Mouse (Mus musculus) spleen, adult 2 months (tissue): Measurements from ENCODE around the gene Nsun2. TPM values are rescaled to one million over a fixed set of nuclear protein-coding genes. Genes with fewer than 3 reads are reported as not detected.

Experiments used
- DNase-seq, 2 experiments: peaks; one replicate each; pipeline versions ENCODE4 v3.0.0 to v3.0.0-alpha.2; 2012 to 2021; ENCODE audit warnings: low spot score in 2 of 2, low read depth in 1 of 2
- H3K27ac ChIP-seq: fragments of 200-500 bp; 2 replicates; pipeline ENCODE4 v1.5.1; 2012; ENCODE audit warnings: low read length, inconsistent platforms; ENCODE audit not compliant: insufficient read depth
- H3K27me3 ChIP-seq: fragments of 200-500 bp; 2 replicates; pipeline ENCODE4 v1.6.1; 2012; ENCODE audit warnings: mild to moderate bottlenecking, moderate library complexity, low read length, inconsistent platforms; ENCODE audit not compliant: control insufficient read depth, insufficient read depth
- H3K36me3 ChIP-seq: fragments of 200-500 bp; 2 replicates; pipeline ENCODE4 v1.6.1; 2012; ENCODE audit warnings: mild to moderate bottlenecking, low read length, inconsistent platforms; ENCODE audit not compliant: control insufficient read depth, insufficient read depth
- H3K4me1 ChIP-seq: fragments of 200-500 bp; 2 replicates; pipeline ENCODE4 v1.6.1; 2011; ENCODE audit warnings: inconsistent platforms; ENCODE audit not compliant: control insufficient read depth, insufficient read depth, insufficient read length
- H3K4me3 ChIP-seq: fragments of 200-500 bp; 2 replicates; pipeline ENCODE4 v1.5.1; 2011; ENCODE audit warnings: mild to moderate bottlenecking, inconsistent platforms; ENCODE audit not compliant: insufficient read depth, insufficient read length; ENCODE audit errors: extremely low read depth
- CTCF ChIP-seq: fragments of 200-500 bp; IDR thresholded peaks from 2 replicates; pipeline ENCODE4 v1.5.1; 2011; ENCODE audit warnings: mild to moderate bottlenecking, inconsistent platforms; ENCODE audit not compliant: insufficient read depth, insufficient read length, insufficient replicate concordance; ENCODE audit errors: extremely low read depth
- POLR2A ChIP-seq: fragments of 200-500 bp; IDR thresholded peaks from 2 replicates; pipeline ENCODE4 v1.6.1; 2011; ENCODE audit warnings: low read depth, low read length, inconsistent platforms
- WGBS: fragments of 180-500 bp; shearing (Covaris S2); methylation state at CpG from one replicate; pipeline ENCODE4 v1.1.7; 2018; 5-methylcytosine and 5-hydroxymethylcytosine counted together
- polyA plus RNA-seq: library from polyadenylated mRNA; depleted of rRNA; stranded (reverse); fragments of >200 nt; gene quantifications from 2 replicates; pipeline ENCODE4 v1.2.3, GENCODE M21; 2012

The Nsun2 gene
- polyA plus RNA-seq, 1 experiment: 43.2 TPM

GRCm38 (mm10) chr13:69524158-69524530 lies 9.4 kb upstream of the Nsun2 start:
- TF ChIP-seq POLR2A (no peak), CTCF (no peak)
- no peak for DNase-seq
- H3K4me1 ChIP-seq: peaks cover 9% of the 10 kb centered on the region
- 92% methylated on average over 2 of the region's 2 CpGs for whole genome bisulfite sequencing
- no peak overlapping the region for H3K27ac ChIP-seq
- no peak overlapping the region for H3K4me3 ChIP-seq
- no peaks in the 10 kb centered on the region for H3K36me3 ChIP-seq
- H3K27me3 ChIP-seq: no peaks in the 10 kb centered on the region

- TF ChIP-seq CTCF (no peak), POLR2A (no peak)
- no peak for DNase-seq
- Histone ChIP-seq H3K27ac (no peak overlapping the region), H3K4me3 (no peak overlapping the region), H3K27me3 (no peaks in the 10 kb centered on the region), H3K4me1 (peaks cover 9% of the 10 kb centered on the region), H3K36me3 (no peaks in the 10 kb centered on the region)
- 81% methylated on average over 4 of the region's 4 CpGs for WGBS
Measured at GRCm38 (mm10) chr13:69525867-69526266, 7.7 kb upstream of the Nsun2 start.

DNA sequence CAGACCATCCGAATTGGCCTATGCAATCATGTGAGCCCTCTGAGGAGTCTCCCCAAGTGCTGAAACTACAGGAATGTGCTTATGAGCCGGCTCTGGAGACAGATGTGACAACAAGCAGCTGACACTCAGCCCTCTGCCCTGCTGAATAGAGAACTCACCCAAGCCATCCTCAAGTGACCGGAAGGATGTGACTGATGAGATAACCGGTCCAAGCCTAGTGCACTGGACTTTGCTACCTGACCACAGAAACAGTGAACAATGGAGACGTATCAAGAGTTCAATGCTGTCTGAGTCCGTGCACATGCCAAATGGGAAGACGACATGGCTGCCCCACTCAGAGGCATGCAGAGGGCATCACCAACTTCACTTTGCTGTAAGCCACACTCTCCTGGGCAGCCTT lies 5.0 kb upstream of the Nsun2 start:
- Histone ChIP-seq H3K4me3 (no peak overlapping the region), H3K4me1 (peaks cover 12% of the 10 kb centered on the region), H3K27ac (no peak overlapping the region), H3K27me3 (no peaks in the 10 kb centered on the region), H3K36me3 (no peaks in the 10 kb centered on the region)
- 93% methylated on average over 7 of the region's 7 CpGs for WGBS
- TF ChIP-seq POLR2A (no peak), CTCF (no peak)
- DNase-seq: no peak

- H3K27me3 ChIP-seq: no peaks in the 10 kb centered on the region
- WGBS: 86% methylated on average over 3 of the region's 3 CpGs
- no peak for DNase-seq
- H3K4me3 ChIP-seq: no peak overlapping the region
- TF ChIP-seq CTCF (no peak), POLR2A (no peak)
- peaks cover 13% of the 10 kb centered on the region for H3K4me1 ChIP-seq
- no peaks in the 10 kb centered on the region for H3K36me3 ChIP-seq
- H3K27ac ChIP-seq: no peak overlapping the region
Measured at GRCm38 (mm10) chr13:69530156-69530555, 3.4 kb upstream of the Nsun2 start.

- no peaks in the 10 kb centered on the region for H3K36me3 ChIP-seq
- H3K27me3 ChIP-seq: no peaks in the 10 kb centered on the region
- WGBS: 97% methylated on average over 6 of the region's 6 CpGs
- no peak for DNase-seq
- H3K27ac ChIP-seq: no peak overlapping the region
- H3K4me3 ChIP-seq: no peak overlapping the region
- peaks cover 13% of the 10 kb centered on the region for H3K4me1 ChIP-seq
- TF ChIP-seq POLR2A: no peak
- TF ChIP-seq CTCF: no peak
Measured at GRCm38 (mm10) chr13:69530951-69531350, 2.6 kb upstream of the Nsun2 start.

DNA sequence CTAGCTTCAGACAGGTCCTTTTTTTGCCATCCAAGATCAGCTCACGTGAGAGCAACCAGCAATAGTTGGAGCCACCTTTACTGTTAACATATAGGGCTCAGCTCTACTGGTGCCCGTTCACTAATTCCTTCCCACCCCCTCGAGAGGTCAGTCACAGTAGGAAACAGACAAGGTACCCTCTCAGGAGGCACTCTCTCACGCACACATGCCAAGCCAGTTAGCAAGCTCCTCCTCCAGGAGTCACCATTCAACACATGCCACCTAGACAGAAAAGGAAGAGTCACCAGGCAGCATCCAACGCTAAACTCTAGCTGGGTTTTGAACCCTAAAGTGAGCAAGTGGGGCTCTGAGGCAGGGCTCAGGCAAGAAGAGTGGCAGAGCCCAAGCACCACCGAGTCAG lies 2.1 kb upstream of the Nsun2 start:
- DNase-seq: no peak
- H3K36me3 ChIP-seq: no peaks in the 10 kb centered on the region
- H3K27ac ChIP-seq: no peak overlapping the region
- H3K27me3 ChIP-seq: no peaks in the 10 kb centered on the region
- H3K4me3 ChIP-seq: no peak overlapping the region
- peaks cover 13% of the 10 kb centered on the region for H3K4me1 ChIP-seq
- no peak for TF ChIP-seq CTCF
- TF ChIP-seq POLR2A: no peak
- WGBS: 62% methylated on average over 6 of the region's 6 CpGs

GRCm38 (mm10) chr13:69532101-69532892 lies 1.2 kb upstream of the Nsun2 start:
- Histone ChIP-seq H3K4me3 (peak overlapping the region; percentile 12), H3K36me3 (no peaks in the 10 kb centered on the region), H3K27ac (no peak overlapping the region), H3K4me1 (peaks cover 11% of the 10 kb centered on the region), H3K27me3 (no peaks in the 10 kb centered on the region)
- no peak for TF ChIP-seq CTCF
- no peak for DNase-seq
- 41% methylated on average over 14 of the region's 14 CpGs for WGBS
